Mouse (Mus musculus) bone marrow macrophage, adult 2 months (primary cell): ENCODE results near the gene Bcor.

Experiments used
- CTCF ChIP-seq: IDR thresholded peaks from 2 replicates; pipeline ENCODE4 v1.5.1; 2012; ENCODE audit warnings: low read depth, mild to moderate bottlenecking, low read length, moderate library complexity
- POLR2A ChIP-seq: IDR thresholded peaks from 2 replicates; pipeline ENCODE4 v1.6.1; 2012; ENCODE audit warnings: mild to moderate bottlenecking, low read depth, low read length, borderline replicate concordance

GRCm38 (mm10) chrX:11998934-11999336 is 161.2 kb downstream of the Bcor start:
- TF ChIP-seq POLR2A = no peak
- no peak for TF ChIP-seq CTCF
